Mouse (Mus musculus) heart, embryonic 12.5 days (tissue): ENCODE data around the gene Prkg1. TPM values are rescaled to one million over a fixed set of nuclear protein-coding genes. Genes with fewer than 3 reads are reported as not detected.

Experiments
- ATAC-seq: fragments of 200-750 bp; cut with Nextera tagmentation; 2 replicates; pipeline ENCODE4 v1.8.0; 2017; ENCODE audit warnings: moderate TSS enrichment, moderate library complexity; ENCODE audit not compliant: insufficient number of reproducible peaks, low FRiP score
- H3K27ac ChIP-seq: fragments of 300-500 bp; sonication (generic); 2 replicates; pipeline ENCODE4 v1.5.1; 2016; ENCODE audit warnings: mild to moderate bottlenecking, moderate library complexity; ENCODE audit not compliant: poor library complexity, severe bottlenecking
- H3K27me3 ChIP-seq: fragments of 300-500 bp; sonication (generic); replicated peaks from 2 replicates; pipeline ENCODE4 v1.6.1; 2016; ENCODE audit warnings: mild to moderate bottlenecking, moderate library complexity
- H3K36me3 ChIP-seq: fragments of 300-500 bp; sonication (generic); 2 replicates; pipeline ENCODE4 v1.6.1; 2016; ENCODE audit warnings: mild to moderate bottlenecking, moderate library complexity
- H3K4me1 ChIP-seq: fragments of 300-500 bp; sonication (generic); replicated peaks from 2 replicates; pipeline ENCODE4 v1.6.1; 2016; ENCODE audit warnings: mild to moderate bottlenecking
- H3K4me2 ChIP-seq: fragments of 300-500 bp; sonication (generic); 2 replicates; pipeline ENCODE4 v1.6.1; 2016; ENCODE audit warnings: mild to moderate bottlenecking, moderate library complexity
- H3K4me3 ChIP-seq: fragments of 300-500 bp; sonication (generic); 2 replicates; pipeline ENCODE4 v1.5.1; 2016; ENCODE audit warnings: mild to moderate bottlenecking
- H3K9ac ChIP-seq: fragments of 300-500 bp; sonication (generic); 2 replicates; pipeline ENCODE4 v1.6.1; 2016; ENCODE audit warnings: mild to moderate bottlenecking, moderate library complexity
- H3K9me3 ChIP-seq: fragments of 300-500 bp; sonication (generic); replicated peaks from 2 replicates; pipeline ENCODE4 v1.6.1; 2016; ENCODE audit warnings: mild to moderate bottlenecking, moderate library complexity
- WGBS: fragments of 180-500 bp; shearing (Covaris S2); methylation state at CpG from one replicate; pipeline ENCODE4 v1.1.7; 2016; 5-methylcytosine and 5-hydroxymethylcytosine counted together
- polyA plus RNA-seq: library from polyadenylated mRNA; unstranded; fragments of >200 nt; fragmentation: Nextera tagmentation; extraction: Ambion mirVana; gene quantifications from 2 replicates; pipeline ENCODE4 v1.2.1, GENCODE M21; 2016

The Prkg1 gene
- polyA plus RNA-seq, 1 experiment from 2014 or later, result 10.7 TPM

DNA sequence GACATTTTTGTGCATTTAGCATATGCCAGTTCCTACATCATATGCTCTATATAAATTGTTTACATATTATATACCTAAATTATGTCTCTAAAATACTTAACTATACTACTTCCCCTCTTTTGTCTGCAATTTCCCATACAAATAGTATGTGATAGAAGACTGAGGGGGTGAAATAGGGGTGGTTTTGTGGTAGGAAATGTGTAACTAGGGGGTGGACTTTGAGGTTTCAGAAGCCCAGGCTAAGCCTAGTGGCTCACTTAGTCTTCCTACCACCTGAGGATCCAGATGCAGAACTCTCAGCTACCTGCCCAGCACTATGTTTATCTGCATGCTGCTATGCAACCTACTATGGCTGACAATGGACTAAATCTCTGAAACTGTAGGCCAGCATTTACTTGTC is 1020.4 kb downstream of the Prkg1 start:
- H3K36me3 ChIP-seq, result no peaks in the 10 kb centered on the region
- H3K9ac ChIP-seq, result no peak overlapping the region
- ATAC-seq, result no peak
- H3K4me1 ChIP-seq, result no peaks in the 10 kb centered on the region
- H3K4me2 ChIP-seq, result no peak overlapping the region
- H3K9me3 ChIP-seq, result no peaks in the 10 kb centered on the region
- no peaks in the 10 kb centered on the region for H3K27me3 ChIP-seq
- no peak overlapping the region for H3K4me3 ChIP-seq
- H3K27ac ChIP-seq, result no peak overlapping the region

DNA sequence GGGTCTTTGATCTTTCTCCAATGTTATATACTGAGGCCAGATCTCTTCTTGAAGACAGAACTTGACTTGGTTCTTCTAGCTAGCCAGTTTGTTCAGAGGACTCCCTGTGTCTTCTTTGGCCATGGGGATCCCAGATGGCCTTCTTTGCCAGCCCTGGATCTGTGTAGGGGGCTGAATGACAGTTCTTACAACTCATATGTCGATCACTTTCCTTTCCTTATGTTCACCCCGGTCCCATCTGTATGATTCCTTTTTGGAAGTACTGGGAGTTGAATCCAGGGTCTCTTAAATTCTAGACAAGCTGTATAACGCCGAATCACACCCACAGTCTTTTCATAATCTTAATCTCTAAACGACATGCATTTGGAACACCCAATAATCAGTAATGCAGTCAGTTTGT is 1065.7 kb downstream of the Prkg1 start:
- no peaks in the 10 kb centered on the region for H3K27me3 ChIP-seq

DNA sequence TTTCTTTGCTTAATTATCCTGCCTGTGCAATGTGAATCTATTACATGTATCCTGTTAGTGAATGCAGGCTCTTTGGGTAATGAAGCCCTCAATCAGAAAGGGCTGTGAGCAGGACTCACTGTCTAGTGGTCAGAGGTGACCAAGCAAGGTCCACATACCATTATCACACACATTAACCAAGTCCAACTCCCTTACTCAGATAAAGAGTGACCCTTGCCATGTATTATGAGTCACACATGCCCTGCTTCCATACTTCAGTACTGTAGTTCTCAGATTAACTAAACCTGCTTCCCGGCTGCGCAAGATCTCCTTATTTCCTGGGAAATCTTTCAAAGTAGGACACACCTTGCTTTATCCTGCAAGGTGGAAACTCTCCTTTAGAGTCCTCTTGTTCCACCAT is 1073.6 kb downstream of the Prkg1 start:
- Histone ChIP-seq H3K36me3 (no peaks in the 10 kb centered on the region), H3K27ac (no peak overlapping the region), H3K9ac (no peak overlapping the region), H3K27me3 (no peaks in the 10 kb centered on the region), H3K4me1 (no peaks in the 10 kb centered on the region), H3K4me3 (no peak overlapping the region), H3K4me2 (no peak overlapping the region), H3K9me3 (no peaks in the 10 kb centered on the region)
- ATAC-seq, result no peak
- WGBS, result 82% methylated on average over 2 of the region's 2 CpGs

More for the DNA sequence above, 1065.7 kb downstream of the Prkg1 start:
- 83% methylated on average over 5 of the region's 5 CpGs for WGBS
- Histone ChIP-seq H3K9me3 (0 out of 2 replicates have a peak, but pooled peaks cover 2% of the 10 kb centered on the region), H3K4me1 (no peaks in the 10 kb centered on the region), H3K9ac (no peak overlapping the region), H3K36me3 (no peaks in the 10 kb centered on the region), H3K4me3 (no peak overlapping the region), H3K4me2 (no peak overlapping the region), H3K27ac (no peak overlapping the region)
- no peak for ATAC-seq

DNA sequence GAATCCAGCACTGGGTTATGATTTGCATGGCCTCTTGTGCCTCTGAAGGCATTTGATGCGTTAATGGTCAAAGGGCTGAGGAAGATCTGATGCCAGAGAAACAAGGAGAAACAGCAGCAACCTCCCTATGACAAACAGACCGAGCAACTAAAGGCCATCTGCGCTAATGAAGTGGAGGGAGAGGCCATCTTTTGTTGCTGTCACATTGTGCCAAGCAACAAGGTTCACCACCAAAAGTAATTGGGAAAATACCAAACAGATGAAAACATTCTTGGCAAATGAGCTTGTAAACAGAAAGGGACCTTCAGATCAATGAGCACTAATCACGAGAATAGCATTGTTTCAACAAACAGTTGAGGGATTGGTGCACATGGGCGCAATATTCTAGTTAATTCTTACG is 1074.1 kb downstream of the Prkg1 start:
- no peak overlapping the region for H3K9ac ChIP-seq
- no peaks in the 10 kb centered on the region for H3K27me3 ChIP-seq
- no peak overlapping the region for H3K4me3 ChIP-seq
- WGBS, result 79% methylated on average over 6 of the region's 6 CpGs
- H3K9me3 ChIP-seq, result no peaks in the 10 kb centered on the region
- no peaks in the 10 kb centered on the region for H3K36me3 ChIP-seq
- H3K27ac ChIP-seq, result no peak overlapping the region
- no peaks in the 10 kb centered on the region for H3K4me1 ChIP-seq
- no peak overlapping the region for H3K4me2 ChIP-seq
- ATAC-seq, result no peak

DNA sequence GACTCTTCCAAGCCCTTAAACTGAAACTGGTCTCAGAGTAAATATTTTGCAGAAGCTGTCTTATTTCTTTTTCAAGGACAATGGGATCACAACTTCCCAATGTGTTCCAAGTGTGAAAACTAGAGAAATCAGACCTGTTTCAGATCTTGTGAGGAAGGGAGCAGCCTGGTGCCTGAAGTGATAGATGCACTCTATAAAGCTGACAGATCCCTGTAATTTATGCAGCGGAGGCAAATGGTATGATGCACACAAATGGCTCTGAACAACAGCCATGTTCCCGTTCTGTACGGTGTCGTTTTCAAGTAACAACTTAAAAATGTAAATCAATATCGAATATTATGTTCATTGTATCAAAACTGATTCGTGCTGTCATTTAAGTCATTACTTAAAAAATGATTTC is 1076.9 kb downstream of the Prkg1 start:
- no peak for ATAC-seq
- H3K4me3 ChIP-seq, result no peak overlapping the region
- H3K9ac ChIP-seq, result no peak overlapping the region
- H3K27ac ChIP-seq, result no peak overlapping the region
- no peak overlapping the region for H3K4me2 ChIP-seq
- 0 out of 2 replicates have a peak, but pooled peaks cover 2% of the 10 kb centered on the region for H3K4me1 ChIP-seq
- H3K9me3 ChIP-seq, result no peaks in the 10 kb centered on the region
- no peaks in the 10 kb centered on the region for H3K36me3 ChIP-seq
- 87% methylated on average over 6 of the region's 6 CpGs for WGBS
- H3K27me3 ChIP-seq, result no peaks in the 10 kb centered on the region

DNA sequence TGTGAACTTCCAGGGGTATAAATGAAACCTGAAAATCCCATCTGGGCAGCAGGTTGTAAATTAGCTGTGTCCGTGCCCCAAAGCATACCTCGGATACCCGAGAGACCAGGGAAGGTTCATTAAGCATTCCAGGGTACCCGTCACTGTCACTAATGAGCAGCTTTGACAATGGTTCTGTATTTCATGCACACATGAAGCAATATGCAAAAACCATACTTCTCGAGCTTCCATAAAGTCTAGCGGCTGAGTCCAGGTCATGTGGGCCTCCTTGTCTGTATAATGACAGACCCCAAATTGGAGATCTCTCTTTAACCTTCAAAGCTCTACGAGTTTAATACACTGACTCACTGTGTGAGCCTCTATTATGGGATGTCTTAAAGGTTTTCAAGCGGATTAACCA is 1088.5 kb downstream of the Prkg1 start:
- Histone ChIP-seq H3K9ac (no peak overlapping the region), H3K27ac (no peak overlapping the region), H3K36me3 (no peaks in the 10 kb centered on the region), H3K4me2 (no peak overlapping the region), H3K4me3 (no peak overlapping the region), H3K9me3 (no peaks in the 10 kb centered on the region), H3K4me1 (no peaks in the 10 kb centered on the region), H3K27me3 (no peaks in the 10 kb centered on the region)
- ATAC-seq, result no peak
- 80% methylated on average over 8 of the region's 8 CpGs for WGBS

DNA sequence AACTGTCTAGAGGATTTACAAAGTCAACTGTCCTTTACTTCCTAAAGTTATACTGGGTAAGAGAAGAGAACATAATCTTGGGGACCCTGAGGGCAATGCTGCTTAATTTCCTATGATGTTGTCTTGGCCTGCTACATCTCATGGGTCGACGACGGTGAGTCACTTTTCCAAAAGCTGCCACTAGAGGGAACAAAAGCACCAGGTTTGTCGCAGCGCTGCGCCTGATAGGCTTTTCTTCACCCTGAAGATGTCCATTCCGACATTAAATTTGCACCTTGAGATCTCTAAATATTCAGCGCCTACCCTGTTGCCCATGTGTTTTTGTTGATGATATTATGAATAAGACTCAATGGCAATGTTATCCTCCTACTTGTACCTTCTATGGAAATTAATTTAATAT is 1100.6 kb downstream of the Prkg1 start:
- 8% methylated on average over 8 of the region's 8 CpGs for WGBS
- Histone ChIP-seq H3K4me3 (no peak overlapping the region), H3K9me3 (no peaks in the 10 kb centered on the region), H3K4me2 (no peak overlapping the region), H3K27me3 (no peaks in the 10 kb centered on the region), H3K4me1 (no peaks in the 10 kb centered on the region), H3K9ac (no peak overlapping the region), H3K27ac (no peak overlapping the region), H3K36me3 (no peaks in the 10 kb centered on the region)
- no peak for ATAC-seq

DNA sequence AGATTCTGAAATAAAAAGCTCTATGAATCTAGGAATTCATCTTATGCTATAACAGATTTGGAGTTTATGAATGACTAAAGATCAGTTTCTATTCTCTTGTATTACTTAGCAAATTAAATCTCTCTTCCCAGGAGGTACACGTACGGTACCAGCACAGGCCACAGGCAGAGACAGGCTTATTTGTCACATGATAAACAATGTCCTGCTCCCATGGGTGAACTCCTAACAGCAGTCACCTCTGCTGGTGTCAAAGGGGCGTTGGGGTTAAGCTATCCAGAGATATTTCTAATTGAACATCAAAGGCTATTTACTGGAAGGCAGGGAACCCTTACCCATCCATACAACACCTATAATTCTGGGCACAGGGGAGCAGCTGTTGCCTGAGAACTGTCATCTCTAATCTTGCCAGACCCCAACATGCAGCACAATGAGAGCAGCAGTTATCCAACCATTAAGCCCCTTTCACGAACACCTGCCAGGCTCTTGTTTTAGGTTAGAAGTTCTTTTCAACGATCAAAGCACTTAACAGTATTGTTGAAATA is 1122.1 kb downstream of the Prkg1 start:
- 42% methylated on average over 5 of the region's 5 CpGs for WGBS
- Histone ChIP-seq H3K4me2 (no peak overlapping the region), H3K27me3 (no peaks in the 10 kb centered on the region), H3K9ac (no peak overlapping the region), H3K4me1 (peaks cover 10% of the 10 kb centered on the region), H3K36me3 (no peaks in the 10 kb centered on the region), H3K9me3 (no peaks in the 10 kb centered on the region), H3K4me3 (no peak overlapping the region), H3K27ac (no peak overlapping the region)
- ATAC-seq, result no peak

DNA sequence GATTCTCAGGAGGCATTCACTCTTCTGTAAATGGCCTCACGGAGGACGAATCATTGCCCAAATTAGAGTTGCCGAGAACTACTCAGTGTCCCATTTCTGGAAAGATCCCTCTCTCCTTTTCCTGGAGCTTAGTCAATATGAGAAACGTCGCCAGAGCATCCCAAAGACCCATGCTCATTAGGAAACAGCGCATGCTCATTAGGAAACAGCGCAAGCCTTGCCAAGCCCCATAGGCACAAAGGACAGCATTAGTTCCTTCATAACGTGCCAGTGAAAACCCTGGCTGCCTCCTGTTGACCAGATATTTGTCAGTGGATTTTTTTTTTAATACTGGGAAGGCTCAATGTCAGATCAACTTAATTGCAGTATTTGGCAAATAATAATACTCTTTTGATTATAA is 1127.4 kb downstream of the Prkg1 start:
- Histone ChIP-seq H3K27ac (no peak overlapping the region), H3K9me3 (no peaks in the 10 kb centered on the region), H3K4me2 (no peak overlapping the region), H3K36me3 (no peaks in the 10 kb centered on the region), H3K4me1 (no peaks in the 10 kb centered on the region), H3K4me3 (no peak overlapping the region), H3K9ac (no peak overlapping the region), H3K27me3 (no peaks in the 10 kb centered on the region)
- 88% methylated on average over 8 of the region's 8 CpGs for WGBS
- ATAC-seq, result no peak

DNA sequence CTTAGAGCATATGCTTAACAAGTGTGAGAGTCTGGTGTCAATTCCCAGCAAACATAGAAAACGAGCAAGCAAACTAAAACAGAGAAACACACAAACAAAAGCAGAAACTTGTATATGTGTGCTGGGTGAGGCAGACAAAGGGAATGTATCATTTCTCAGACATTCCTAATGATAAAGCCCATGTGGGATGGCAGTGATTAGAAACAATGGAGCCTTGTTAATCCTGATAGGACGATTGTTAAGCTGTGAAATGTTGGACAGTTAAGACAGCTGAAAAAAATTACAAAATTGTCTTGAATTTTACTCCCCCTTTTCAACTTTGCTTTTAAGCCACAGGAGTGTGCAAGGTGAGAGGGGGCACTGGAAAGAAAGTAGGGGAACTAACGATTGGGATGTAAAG is 1133.8 kb downstream of the Prkg1 start:
- Histone ChIP-seq H3K27me3 (no peaks in the 10 kb centered on the region), H3K9ac (no peak overlapping the region), H3K27ac (no peak overlapping the region), H3K4me2 (no peak overlapping the region), H3K4me3 (no peak overlapping the region), H3K4me1 (peaks cover under 1% of the 10 kb centered on the region; the same call in 1 of the 2 replicates), H3K36me3 (no peaks in the 10 kb centered on the region), H3K9me3 (no peaks in the 10 kb centered on the region)
- WGBS, result 35% methylated on average over 3 of the region's 3 CpGs
- no peak for ATAC-seq

DNA sequence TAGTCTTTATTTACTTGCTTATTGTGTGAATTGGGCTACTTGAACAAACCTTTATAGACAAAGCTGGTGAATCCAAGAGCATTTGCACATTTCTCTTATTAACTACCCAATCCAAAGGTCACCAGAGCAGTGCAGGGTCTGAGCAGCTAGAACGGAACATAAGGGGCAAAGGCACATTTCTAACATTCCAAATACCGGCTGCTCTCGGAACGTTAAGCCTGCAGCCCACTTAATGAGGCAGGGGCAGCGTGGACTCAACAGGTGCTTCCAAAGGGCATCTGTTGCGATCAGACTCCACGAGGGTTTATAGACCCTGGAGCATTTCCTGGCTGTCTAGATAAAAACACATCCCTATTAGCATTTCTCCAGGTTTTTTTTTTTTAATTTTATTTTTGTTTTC is 1138.8 kb downstream of the Prkg1 start:
- ATAC-seq, result no peak
- Histone ChIP-seq H3K4me1 (peaks cover 22% of the 10 kb centered on the region), H3K4me3 (no peak overlapping the region), H3K36me3 (no peaks in the 10 kb centered on the region), H3K9me3 (no peaks in the 10 kb centered on the region), H3K27ac (0 out of 2 replicates have a peak overlapping the region, but pooled peaks have one; percentile 21), H3K4me2 (0 out of 2 replicates have a peak overlapping the region, but pooled peaks have one; percentile 16), H3K9ac (no peak overlapping the region), H3K27me3 (no peaks in the 10 kb centered on the region)
- WGBS, result 25% methylated on average over 7 of the region's 7 CpGs

DNA sequence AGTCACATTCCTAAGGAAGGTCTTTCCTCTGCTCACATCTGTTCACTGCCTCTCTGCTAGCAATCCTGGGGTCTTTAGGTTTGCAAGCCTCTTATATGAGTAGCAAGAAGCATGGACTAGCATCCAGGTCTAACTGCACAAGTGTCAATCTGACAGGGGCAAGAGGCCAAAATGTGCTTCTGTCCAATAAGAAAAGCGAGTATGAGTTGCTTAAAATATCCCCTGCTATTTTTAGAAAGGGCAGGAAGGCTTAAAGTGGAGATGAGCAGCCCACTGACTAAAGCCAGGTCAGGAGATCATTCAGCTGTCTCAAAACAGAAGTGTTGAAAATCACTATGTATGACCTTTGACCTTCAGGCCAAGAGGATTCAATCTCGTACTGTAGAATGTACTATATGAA is 1139.4 kb downstream of the Prkg1 start:
- Histone ChIP-seq H3K4me1 (peaks cover 22% of the 10 kb centered on the region), H3K4me3 (no peak overlapping the region), H3K9ac (no peak overlapping the region), H3K4me2 (peak overlapping the region; percentile 56), H3K27me3 (no peaks in the 10 kb centered on the region), H3K27ac (peak overlapping the region; percentile 75; the same call in 1 of the 2 replicates), H3K36me3 (no peaks in the 10 kb centered on the region), H3K9me3 (no peaks in the 10 kb centered on the region)
- no peak for ATAC-seq
- WGBS, result 23% methylated on average over 2 of the region's 2 CpGs
